Mouse (Mus musculus): Measurements from ENCODE around the gene Ankrd13b. TPM values are rescaled to one million over a fixed set of nuclear protein-coding genes. Genes with fewer than 3 reads are reported as not detected.
A peak's percentile ranks its signal among the peaks of the same experiment; 100 is the strongest.

The Ankrd13b gene
- polyA plus RNA-seq, 1 experiment from 2014 or later: 23.3 TPM

- no peak for ATAC-seq
- Histone ChIP-seq H3K4me1 (ENCODE audit: control insufficient read depth, insufficient read depth, low read depth, low read length) (peaks cover 27% of the 10 kb centered on the region), H3K4me3 (ENCODE audit: low read length) (no peak overlapping the region), H3K9me3 (ENCODE audit: control insufficient read depth, low read length) (no peaks in the 10 kb centered on the region), H3K36me3 (ENCODE audit: control insufficient read depth, insufficient read depth, low read length) (peaks cover 8% of the 10 kb centered on the region), H3K27ac (ENCODE audit: low read depth, low read length) (no peak overlapping the region), H3K27me3 (replicated peaks; ENCODE audit: control insufficient read depth, insufficient read depth, low read length) (no peaks in the 10 kb centered on the region), H3K9ac (ENCODE audit: low read depth, low read length) (no peak overlapping the region), H3K4me2 (ENCODE audit: low read length) (no peak overlapping the region)
- WGBS: 86% methylated on average over 5 of the region's 5 CpGs
These were observed 21.9 kb upstream of the Ankrd13b start for GRCm38 (mm10) chr11:77511336-77511735.

- Histone ChIP-seq H3K9ac (ENCODE audit: low read depth, low read length) (peak overlapping the region; percentile 54), H3K4me2 (ENCODE audit: low read length) (peak overlapping the region; percentile 68), H3K27me3 (replicated peaks; ENCODE audit: control insufficient read depth, insufficient read depth, low read length) (no peaks in the 10 kb centered on the region), H3K36me3 (ENCODE audit: control insufficient read depth, insufficient read depth, low read length) (peaks cover 24% of the 10 kb centered on the region), H3K27ac (ENCODE audit: low read depth, low read length) (no peak overlapping the region), H3K4me1 (ENCODE audit: control insufficient read depth, insufficient read depth, low read depth, low read length) (peaks cover 11% of the 10 kb centered on the region), H3K9me3 (ENCODE audit: control insufficient read depth, low read length) (no peaks in the 10 kb centered on the region), H3K4me3 (ENCODE audit: low read length) (peak overlapping the region; percentile 41)
- peak; percentile 60 for ATAC-seq
- 21% methylated on average over 49 of the region's 49 CpGs for WGBS
These were observed 18.9 kb upstream of the Ankrd13b start for GRCm38 (mm10) chr11:77508068-77509021.

GRCm38 (mm10) chr11:77507426-77507825, 17.9 kb upstream of the Ankrd13b start:
- no peaks in the 10 kb centered on the region for H3K27me3 ChIP-seq (replicated peaks; ENCODE audit: control insufficient read depth, insufficient read depth, low read length)
- no peak overlapping the region for H3K9ac ChIP-seq (ENCODE audit: low read depth, low read length)
- H3K9me3 ChIP-seq (ENCODE audit: control insufficient read depth, low read length): no peaks in the 10 kb centered on the region
- 75% methylated on average over 4 of the region's 4 CpGs for WGBS
- 0 out of 2 replicates have a peak, but pooled peaks have one; percentile 5 for ATAC-seq
- H3K36me3 ChIP-seq (ENCODE audit: control insufficient read depth, insufficient read depth, low read length): peaks cover 27% of the 10 kb centered on the region
- H3K27ac ChIP-seq (ENCODE audit: low read depth, low read length): no peak overlapping the region
- H3K4me2 ChIP-seq (ENCODE audit: low read length): no peak overlapping the region
- H3K4me1 ChIP-seq (ENCODE audit: control insufficient read depth, insufficient read depth, low read depth, low read length): peaks cover 9% of the 10 kb centered on the region
- no peak overlapping the region for H3K4me3 ChIP-seq (ENCODE audit: low read length)

- Histone ChIP-seq H3K36me3 (ENCODE audit: control insufficient read depth, insufficient read depth, low read length) (peaks cover 27% of the 10 kb centered on the region), H3K4me2 (ENCODE audit: low read length) (no peak overlapping the region)
- no peak for ATAC-seq
These were observed 17.5 kb upstream of the Ankrd13b start for GRCm38 (mm10) chr11:77506941-77507340.

GRCm38 (mm10) chr11:77506273-77506672, 16.8 kb upstream of the Ankrd13b start:
- no peak overlapping the region for H3K4me2 ChIP-seq (ENCODE audit: low read length)
- H3K27me3 ChIP-seq (replicated peaks; ENCODE audit: control insufficient read depth, insufficient read depth, low read length): no peaks in the 10 kb centered on the region
- no peak overlapping the region for H3K4me3 ChIP-seq (ENCODE audit: low read length)
- peaks cover 27% of the 10 kb centered on the region for H3K36me3 ChIP-seq (ENCODE audit: control insufficient read depth, insufficient read depth, low read length)
- no peak for ATAC-seq
- H3K4me1 ChIP-seq (ENCODE audit: control insufficient read depth, insufficient read depth, low read depth, low read length): peaks cover 7% of the 10 kb centered on the region
- 78% methylated on average over 13 of the region's 14 CpGs for WGBS
- no peaks in the 10 kb centered on the region for H3K9me3 ChIP-seq (ENCODE audit: control insufficient read depth, low read length)
- no peak overlapping the region for H3K9ac ChIP-seq (ENCODE audit: low read depth, low read length)
- H3K27ac ChIP-seq (ENCODE audit: low read depth, low read length): no peak overlapping the region

More at GRCm38 (mm10) chr11:77506941-77507340, 17.5 kb upstream of the Ankrd13b start:
- Histone ChIP-seq H3K27me3 (replicated peaks; ENCODE audit: control insufficient read depth, insufficient read depth, low read length) (no peaks in the 10 kb centered on the region), H3K27ac (ENCODE audit: low read depth, low read length) (no peak overlapping the region), H3K4me3 (ENCODE audit: low read length) (no peak overlapping the region), H3K4me1 (ENCODE audit: control insufficient read depth, insufficient read depth, low read depth, low read length) (peaks cover 7% of the 10 kb centered on the region), H3K9me3 (ENCODE audit: control insufficient read depth, low read length) (no peaks in the 10 kb centered on the region), H3K9ac (ENCODE audit: low read depth, low read length) (no peak overlapping the region)
- WGBS: 86% methylated on average over 6 of the region's 6 CpGs

GRCm38 (mm10) chr11:77505291-77505980, 16.0 kb upstream of the Ankrd13b start:
- no peaks in the 10 kb centered on the region for H3K27me3 ChIP-seq (replicated peaks; ENCODE audit: control insufficient read depth, insufficient read depth, low read length)
- no peak overlapping the region for H3K27ac ChIP-seq (ENCODE audit: low read depth, low read length)
- no peaks in the 10 kb centered on the region for H3K9me3 ChIP-seq (ENCODE audit: control insufficient read depth, low read length)
- H3K4me2 ChIP-seq (ENCODE audit: low read length): no peak overlapping the region
- 91% methylated on average over 22 of the region's 22 CpGs for WGBS
- H3K4me1 ChIP-seq (ENCODE audit: control insufficient read depth, insufficient read depth, low read depth, low read length): peaks cover 12% of the 10 kb centered on the region
- H3K36me3 ChIP-seq (ENCODE audit: control insufficient read depth, insufficient read depth, low read length): peaks cover 31% of the 10 kb centered on the region
- no peak for ATAC-seq
- H3K9ac ChIP-seq (ENCODE audit: low read depth, low read length): no peak overlapping the region
- no peak overlapping the region for H3K4me3 ChIP-seq (ENCODE audit: low read length)

GRCm38 (mm10) chr11:77504377-77504776, 14.9 kb upstream of the Ankrd13b start:
- H3K27me3 ChIP-seq (replicated peaks; ENCODE audit: control insufficient read depth, insufficient read depth, low read length): no peaks in the 10 kb centered on the region
- H3K4me2 ChIP-seq (ENCODE audit: low read length): no peak overlapping the region
- peaks cover 19% of the 10 kb centered on the region for H3K4me1 ChIP-seq (ENCODE audit: control insufficient read depth, insufficient read depth, low read depth, low read length)
- ATAC-seq: no peak
- H3K36me3 ChIP-seq (ENCODE audit: control insufficient read depth, insufficient read depth, low read length): peaks cover 40% of the 10 kb centered on the region
- H3K27ac ChIP-seq (ENCODE audit: low read depth, low read length): no peak overlapping the region
- no peak overlapping the region for H3K4me3 ChIP-seq (ENCODE audit: low read length)
- 95% methylated on average over 19 of the region's 19 CpGs for WGBS
- H3K9me3 ChIP-seq (ENCODE audit: control insufficient read depth, low read length): no peaks in the 10 kb centered on the region
- H3K9ac ChIP-seq (ENCODE audit: low read depth, low read length): no peak overlapping the region

- no peak overlapping the region for H3K4me3 ChIP-seq (ENCODE audit: low read length)
- no peak overlapping the region for H3K27ac ChIP-seq (ENCODE audit: low read depth, low read length)
- no peak overlapping the region for H3K4me2 ChIP-seq (ENCODE audit: low read length)
- H3K9me3 ChIP-seq (ENCODE audit: control insufficient read depth, low read length): no peaks in the 10 kb centered on the region
- no peaks in the 10 kb centered on the region for H3K27me3 ChIP-seq (replicated peaks; ENCODE audit: control insufficient read depth, insufficient read depth, low read length)
- no peak for ATAC-seq
- WGBS: 76% methylated on average over 3 of the region's 3 CpGs
- peaks cover 22% of the 10 kb centered on the region for H3K4me1 ChIP-seq (ENCODE audit: control insufficient read depth, insufficient read depth, low read depth, low read length)
- no peak overlapping the region for H3K9ac ChIP-seq (ENCODE audit: low read depth, low read length)
- peaks cover 40% of the 10 kb centered on the region for H3K36me3 ChIP-seq (ENCODE audit: control insufficient read depth, insufficient read depth, low read length)
These were observed 14.0 kb upstream of the Ankrd13b start for GRCm38 (mm10) chr11:77503511-77503910.

- H3K4me1 ChIP-seq (ENCODE audit: control insufficient read depth, insufficient read depth, low read depth, low read length): peaks cover 25% of the 10 kb centered on the region
- WGBS: 83% methylated on average over 6 of the region's 6 CpGs
- no peak for ATAC-seq
- H3K9me3 ChIP-seq (ENCODE audit: control insufficient read depth, low read length): no peaks in the 10 kb centered on the region
- H3K4me3 ChIP-seq (ENCODE audit: low read length): no peak overlapping the region
- peaks cover 40% of the 10 kb centered on the region for H3K36me3 ChIP-seq (ENCODE audit: control insufficient read depth, insufficient read depth, low read length)
- no peak overlapping the region for H3K4me2 ChIP-seq (ENCODE audit: low read length)
- no peak overlapping the region for H3K27ac ChIP-seq (ENCODE audit: low read depth, low read length)
- no peak overlapping the region for H3K9ac ChIP-seq (ENCODE audit: low read depth, low read length)
- no peaks in the 10 kb centered on the region for H3K27me3 ChIP-seq (replicated peaks; ENCODE audit: control insufficient read depth, insufficient read depth, low read length)
These were observed 13.0 kb upstream of the Ankrd13b start for GRCm38 (mm10) chr11:77502481-77502880.
